Mouse (Mus musculus) forebrain, embryonic 10.5 days (tissue): ENCODE data around the gene Cdc14a. TPM values are rescaled to one million over a fixed set of nuclear protein-coding genes. Genes with fewer than 3 reads are reported as not detected.

ENCODE experiments used
- DNase-seq: peaks from one replicate; pipeline ENCODE4 v3.0.0-alpha.2; 2017; ENCODE audit warnings: low spot score; ENCODE audit errors: extremely low spot score
- H3K27ac ChIP-seq: fragments of 300-500 bp; sonication (generic); 2 replicates; pipeline ENCODE4 v1.5.1; 2016; ENCODE audit warnings: mild to moderate bottlenecking
- H3K27me3 ChIP-seq: fragments of 300-500 bp; sonication (generic); 2 replicates; pipeline ENCODE4 v1.6.1; 2016; ENCODE audit warnings: mild to moderate bottlenecking; ENCODE audit not compliant: poor library complexity, severe bottlenecking
- H3K36me3 ChIP-seq: fragments of 300-500 bp; sonication (generic); replicated peaks from 2 replicates; pipeline ENCODE4 v1.6.1; 2016; ENCODE audit warnings: mild to moderate bottlenecking, moderate library complexity
- H3K4me1 ChIP-seq: fragments of 300-500 bp; sonication (generic); 2 replicates; pipeline ENCODE4 v1.6.1; 2016
- H3K4me3 ChIP-seq: fragments of 300-500 bp; sonication (generic); 2 replicates; pipeline ENCODE4 v1.5.1; 2016; ENCODE audit warnings: mild to moderate bottlenecking, moderate library complexity
- H3K9me3 ChIP-seq: fragments of 300-500 bp; sonication (generic); 2 replicates; pipeline ENCODE4 v1.6.1; 2016; ENCODE audit warnings: mild to moderate bottlenecking, moderate library complexity
- WGBS: fragments of 180-500 bp; shearing (Covaris S2); methylation state at CpG from one replicate; pipeline ENCODE4 v1.1.7; 2016; 5-methylcytosine and 5-hydroxymethylcytosine counted together
- polyA plus RNA-seq: library from polyadenylated mRNA; unstranded; fragments of >200 nt; fragmentation: Nextera tagmentation; extraction: Ambion mirVana; gene quantifications from 2 replicates; pipeline ENCODE4 v1.2.1, GENCODE M21; 2016

Gene Cdc14a
- polyA plus RNA-seq, 1 experiment from 2014 or later = 19.7 TPM

DNA sequence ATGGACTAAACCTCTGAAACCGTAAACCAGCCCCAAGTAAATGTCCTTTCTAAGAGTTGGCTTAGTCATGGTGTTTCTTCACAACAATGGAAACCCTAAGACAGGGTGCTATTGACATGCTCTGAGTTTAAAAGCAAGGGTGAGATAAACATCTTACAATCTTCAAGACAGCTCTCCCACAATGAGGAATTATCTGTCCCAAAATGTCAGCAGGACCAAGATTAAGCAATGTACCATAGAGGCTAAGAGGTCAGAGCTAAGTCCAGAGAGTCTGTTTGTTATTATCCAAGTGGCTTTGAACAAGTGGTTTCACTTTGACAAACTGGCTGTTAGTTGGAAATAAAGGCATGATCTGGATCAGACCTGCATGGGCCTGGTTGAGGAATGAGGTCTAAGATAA is 159.9 kb downstream of the Cdc14a start:
- no peaks in the 10 kb centered on the region for H3K27me3 ChIP-seq
- H3K4me1 ChIP-seq = no peaks in the 10 kb centered on the region
- DNase-seq = no peak
- WGBS = 97% methylated on average over 1 of the region's 1 CpGs
- no peak overlapping the region for H3K27ac ChIP-seq
- H3K4me3 ChIP-seq = no peak overlapping the region
- H3K36me3 ChIP-seq = no peaks in the 10 kb centered on the region
- H3K9me3 ChIP-seq = no peaks in the 10 kb centered on the region

DNA sequence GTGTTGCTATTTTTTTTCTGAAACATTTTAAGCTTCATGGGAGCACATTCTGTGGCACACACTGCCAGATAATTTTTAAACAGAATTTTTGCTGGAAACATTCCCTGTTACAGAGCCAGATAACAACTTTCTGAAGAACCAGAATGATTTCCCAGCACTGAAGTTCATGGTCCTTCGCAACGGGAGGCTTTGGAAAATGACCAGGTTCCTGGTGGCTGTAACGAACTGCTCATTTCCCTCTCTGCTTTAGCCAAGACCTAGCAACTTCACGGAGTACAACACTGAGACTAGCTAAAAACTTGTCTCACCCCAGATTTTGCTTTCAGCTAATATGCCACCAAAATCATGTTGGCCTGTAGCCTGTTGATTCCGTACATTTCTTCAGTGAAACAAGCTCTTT is 160.8 kb downstream of the Cdc14a start:
- WGBS = 93% methylated on average over 5 of the region's 5 CpGs
- no peaks in the 10 kb centered on the region for H3K27me3 ChIP-seq
- no peaks in the 10 kb centered on the region for H3K4me1 ChIP-seq
- no peaks in the 10 kb centered on the region for H3K9me3 ChIP-seq
- no peak for DNase-seq
- H3K36me3 ChIP-seq = no peaks in the 10 kb centered on the region
- H3K27ac ChIP-seq = no peak overlapping the region
- H3K4me3 ChIP-seq = no peak overlapping the region

DNA sequence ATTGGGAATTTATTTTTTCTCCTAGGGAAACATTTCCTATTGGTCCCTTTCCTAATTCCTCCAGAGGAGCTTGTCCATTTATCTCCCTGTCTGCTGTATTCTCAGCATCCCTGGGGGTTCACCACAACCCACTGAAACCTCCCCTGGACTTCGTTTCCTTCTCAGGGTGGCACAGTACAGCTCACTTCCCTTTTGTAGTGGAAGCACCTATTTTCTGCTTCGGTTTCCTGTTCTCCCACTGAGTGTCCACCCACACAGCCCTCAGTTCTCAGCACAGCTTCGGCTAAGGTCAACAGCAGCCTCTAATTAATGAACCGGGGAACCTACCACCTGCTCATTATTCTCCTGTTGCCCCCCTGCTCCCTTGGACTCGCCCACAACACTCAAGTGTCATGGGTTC is 167.7 kb downstream of the Cdc14a start:
- peaks cover 47% of the 10 kb centered on the region for H3K27me3 ChIP-seq

DNA sequence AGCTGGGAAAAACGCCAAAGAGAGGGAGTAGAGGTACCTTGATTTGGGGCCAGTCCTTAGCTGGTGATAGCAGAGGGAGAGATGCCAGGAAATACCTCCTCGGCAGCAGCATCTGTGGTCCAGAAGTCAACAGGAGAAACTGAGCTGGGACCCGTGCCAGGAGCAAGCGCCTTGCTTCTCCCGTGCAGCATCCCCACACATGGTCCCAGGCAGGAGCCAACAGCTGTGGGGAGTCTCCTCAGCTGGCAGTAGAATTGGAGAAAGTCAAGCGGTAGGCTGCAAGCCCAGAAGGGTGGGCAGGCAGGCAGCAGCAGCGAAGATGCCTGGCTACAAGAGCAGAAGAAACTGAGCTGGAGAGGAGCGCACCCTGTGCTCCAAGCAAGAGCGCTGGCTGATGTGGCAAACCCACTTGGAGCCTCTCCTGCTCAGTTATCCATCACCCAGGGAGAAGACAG is 170.7 kb downstream of the Cdc14a start, which contains the start of gene Gpr88:
Gene Gpr88, minus strand, starts transcription at position 427 of the 455 bp plus-strand sequence.
- 5% methylated on average over 9 of the region's 9 CpGs for WGBS

More for the DNA sequence above, 167.7 kb downstream of the Cdc14a start:
- Histone ChIP-seq H3K9me3 (no peaks in the 10 kb centered on the region), H3K36me3 (no peaks in the 10 kb centered on the region), H3K4me3 (no peak overlapping the region), H3K27ac (no peak overlapping the region), H3K4me1 (peaks cover 26% of the 10 kb centered on the region)
- WGBS = 66% methylated on average over 5 of the region's 5 CpGs
- DNase-seq = no peak

DNA sequence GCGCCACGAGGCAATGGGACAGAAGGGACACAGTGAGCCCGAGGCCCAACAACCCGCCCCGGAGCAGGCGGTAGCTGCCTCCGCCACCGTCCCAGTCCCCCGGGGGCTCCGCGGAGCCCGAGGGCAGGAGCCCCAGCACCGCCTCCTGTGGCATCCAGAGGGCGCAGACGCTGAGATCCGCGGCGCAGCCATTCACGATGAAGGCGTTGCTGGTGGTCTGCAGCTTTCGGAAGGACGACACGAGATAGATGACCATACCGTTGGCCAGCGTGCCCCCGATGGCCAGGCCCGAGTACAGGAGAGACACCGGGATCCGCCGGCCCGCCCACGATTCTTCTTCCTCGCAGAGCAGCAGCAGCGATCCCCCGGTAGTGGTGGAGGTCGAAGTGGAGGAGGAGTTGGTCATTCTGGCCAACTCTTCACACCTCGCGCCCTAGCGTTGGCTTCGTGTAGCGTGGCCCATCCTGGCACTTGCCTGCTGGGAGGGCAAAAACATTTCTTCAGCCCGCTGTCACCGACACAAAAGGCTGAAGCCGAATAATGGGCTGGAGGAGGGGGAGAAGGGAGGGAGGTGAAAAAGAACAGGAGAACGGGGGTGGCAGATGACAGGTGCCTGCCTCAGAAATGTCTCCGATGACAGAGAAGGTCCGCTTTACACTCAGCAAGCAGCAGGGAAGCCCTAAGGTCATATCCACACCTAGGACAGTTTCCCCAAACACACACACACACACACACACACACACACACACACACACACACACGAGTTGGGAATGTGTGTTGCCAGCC is 171.4 kb downstream of the Cdc14a start:
- 2% methylated on average over 48 of the region's 48 CpGs for WGBS
- no peaks in the 10 kb centered on the region for H3K36me3 ChIP-seq
- peaks cover 83% of the 10 kb centered on the region for H3K27me3 ChIP-seq
- peak overlapping the region; percentile 65 for H3K4me3 ChIP-seq
- H3K27ac ChIP-seq = peak overlapping the region; percentile 69; the same call in 1 of the 2 replicates
- H3K9me3 ChIP-seq = no peaks in the 10 kb centered on the region
- DNase-seq = peak; percentile 53
- H3K4me1 ChIP-seq = peaks cover 26% of the 10 kb centered on the region

More for the DNA sequence above, 170.7 kb downstream of the Cdc14a start, which contains the start of gene Gpr88:
- Histone ChIP-seq H3K36me3 (no peaks in the 10 kb centered on the region), H3K4me3 (peak within 1 kb of the TSS; percentile 65), H3K4me1 (peaks cover 26% of the 10 kb centered on the region), H3K9me3 (no peaks in the 10 kb centered on the region), H3K27ac (peak within 1 kb of the TSS; percentile 69; the same call in 1 of the 2 replicates), H3K27me3 (peaks cover 77% of the 10 kb centered on the region)
- DNase-seq = peak; percentile 39

DNA sequence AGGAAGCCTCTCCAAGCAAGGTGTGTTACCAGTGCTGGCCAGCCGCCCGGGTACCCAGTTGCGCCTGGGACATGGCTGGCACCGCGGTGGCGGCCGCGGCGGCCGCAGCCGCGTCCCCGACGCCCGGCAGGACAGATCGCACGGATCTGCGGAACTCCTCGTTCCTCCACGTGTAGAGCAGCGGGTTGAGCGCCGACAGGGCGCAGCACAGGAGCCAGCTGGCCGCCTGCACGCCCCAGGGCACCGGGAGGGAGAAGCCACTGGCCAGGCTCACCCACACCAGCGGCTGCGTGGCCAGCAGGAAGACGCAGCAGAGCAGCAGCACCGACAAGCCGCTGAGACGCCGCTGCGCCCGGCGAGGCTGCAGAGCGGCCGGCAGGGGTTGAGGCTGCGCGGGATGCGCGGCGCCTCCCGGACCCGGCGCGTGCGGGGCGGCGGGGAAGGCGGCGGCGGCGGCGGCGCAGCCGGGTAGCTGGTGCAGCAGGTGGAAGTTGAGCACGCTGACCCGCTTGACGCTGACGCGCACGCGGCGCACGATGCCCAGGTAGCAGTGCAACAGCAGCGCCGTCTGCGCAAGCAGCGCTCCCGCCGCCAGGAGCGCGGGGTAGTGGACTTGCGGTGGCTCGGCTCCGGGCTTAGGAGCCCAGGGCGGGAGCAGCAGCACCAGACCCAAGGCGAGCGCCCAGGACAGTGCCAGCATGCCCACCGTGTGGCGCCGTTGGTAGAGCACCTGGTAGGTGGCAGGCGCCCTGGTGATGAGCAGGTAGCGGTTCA is 172.2 kb downstream of the Cdc14a start:
- peak overlapping the region; percentile 69 for H3K27ac ChIP-seq

DNA sequence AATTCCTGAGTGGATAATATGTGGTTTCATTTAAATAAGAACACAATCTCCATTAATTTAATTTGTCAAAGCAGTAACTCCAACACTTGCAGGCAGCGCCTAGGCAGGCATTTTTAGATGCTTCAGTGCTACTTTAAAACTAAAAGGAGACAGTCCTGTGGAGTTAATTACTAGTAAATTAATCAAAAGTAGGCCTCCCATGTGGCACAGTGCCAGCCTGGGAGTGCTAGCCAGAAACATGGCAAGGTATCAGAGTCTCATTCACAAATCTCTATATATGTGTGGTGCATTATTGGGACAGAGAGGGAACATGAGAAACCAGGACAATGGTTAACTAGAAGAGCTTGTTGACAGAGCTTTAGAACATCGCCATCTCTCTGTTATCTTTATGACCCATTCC is 174.8 kb downstream of the Cdc14a start:
- DNase-seq = no peak
- peaks cover 67% of the 10 kb centered on the region for H3K27me3 ChIP-seq
- 87% methylated on average over 2 of the region's 2 CpGs for WGBS
- no peak overlapping the region for H3K4me3 ChIP-seq
- H3K27ac ChIP-seq = no peak overlapping the region
- peaks cover 24% of the 10 kb centered on the region for H3K4me1 ChIP-seq
- H3K9me3 ChIP-seq = no peaks in the 10 kb centered on the region
- H3K36me3 ChIP-seq = no peaks in the 10 kb centered on the region

More for the DNA sequence above, 172.2 kb downstream of the Cdc14a start:
- peaks cover 84% of the 10 kb centered on the region for H3K27me3 ChIP-seq
- no peaks in the 10 kb centered on the region for H3K36me3 ChIP-seq
- H3K4me1 ChIP-seq = peaks cover 26% of the 10 kb centered on the region
- WGBS = under 1% methylated on average over 86 of the region's 86 CpGs
- DNase-seq = peak; percentile 50
- H3K9me3 ChIP-seq = no peaks in the 10 kb centered on the region
- peak overlapping the region; percentile 65 for H3K4me3 ChIP-seq

DNA sequence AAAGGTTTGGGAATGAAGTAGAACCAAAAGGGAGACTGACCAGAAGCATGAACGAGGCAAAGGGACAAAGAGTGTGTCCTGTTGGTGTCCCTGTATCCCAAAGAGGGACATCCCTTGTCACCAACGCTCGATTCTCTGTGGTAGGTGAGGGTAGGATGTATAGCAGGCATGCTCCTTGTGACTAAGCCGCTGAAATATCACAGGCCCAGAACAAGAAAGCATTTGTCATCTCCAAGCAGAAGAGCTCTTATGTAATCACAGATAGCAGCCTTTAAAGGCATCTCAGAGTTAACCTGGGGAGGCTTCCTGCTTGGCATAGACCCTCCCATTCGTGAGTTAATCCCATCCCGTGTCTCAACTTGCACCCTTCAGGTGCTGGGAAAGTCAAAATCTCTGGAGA is 179.4 kb downstream of the Cdc14a start:
- Histone ChIP-seq H3K27ac (no peak overlapping the region), H3K4me3 (no peak overlapping the region), H3K36me3 (no peaks in the 10 kb centered on the region), H3K9me3 (no peaks in the 10 kb centered on the region), H3K4me1 (no peaks in the 10 kb centered on the region), H3K27me3 (peaks cover 21% of the 10 kb centered on the region)
- DNase-seq = no peak
- WGBS = 70% methylated on average over 6 of the region's 6 CpGs

DNA sequence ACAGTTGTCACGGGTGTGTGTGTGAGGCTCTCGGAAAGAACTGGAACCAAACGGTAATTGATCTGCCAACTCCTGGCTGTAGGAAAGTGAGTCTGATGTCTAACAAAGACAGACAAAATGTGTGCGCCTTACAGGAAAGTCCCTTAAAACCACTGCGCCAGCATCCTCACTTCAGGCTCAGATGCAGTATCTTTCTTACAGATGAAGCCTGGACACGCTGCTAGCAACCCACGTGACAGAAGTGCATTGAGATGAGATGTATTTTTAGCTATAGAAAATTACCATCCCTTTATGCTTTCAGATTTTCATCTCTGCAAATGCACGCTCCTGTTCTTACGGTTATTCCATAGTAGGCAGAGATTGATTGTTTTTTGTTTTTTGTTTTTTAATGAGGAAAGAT is 181.1 kb downstream of the Cdc14a start:
- Histone ChIP-seq H3K9me3 (no peaks in the 10 kb centered on the region), H3K4me1 (no peaks in the 10 kb centered on the region), H3K4me3 (no peak overlapping the region), H3K36me3 (no peaks in the 10 kb centered on the region), H3K27ac (no peak overlapping the region), H3K27me3 (peaks cover 3% of the 10 kb centered on the region)
- no peak for DNase-seq
- 84% methylated on average over 9 of the region's 9 CpGs for WGBS

DNA sequence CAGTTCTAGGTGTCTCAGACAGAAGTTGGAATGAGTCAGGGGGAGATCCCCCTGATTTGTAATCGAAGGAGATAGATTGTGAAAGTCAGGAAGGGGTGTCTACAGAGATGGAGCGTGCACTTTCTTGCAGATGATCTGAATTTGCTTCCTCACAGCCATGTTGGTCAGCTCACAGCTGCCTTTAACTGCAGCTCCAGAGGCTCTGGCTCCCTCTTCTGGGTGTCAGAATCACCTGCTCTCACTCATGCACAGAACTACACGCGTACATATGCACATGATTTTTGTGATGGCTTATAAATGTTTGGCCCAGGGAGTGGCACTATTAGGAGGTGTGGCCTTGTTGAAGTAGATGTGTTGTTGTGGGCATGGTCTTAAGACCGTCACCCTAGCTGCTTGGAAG is 186.3 kb downstream of the Cdc14a start:
- Histone ChIP-seq H3K9me3 (no peaks in the 10 kb centered on the region), H3K36me3 (no peaks in the 10 kb centered on the region), H3K4me1 (no peaks in the 10 kb centered on the region), H3K27ac (no peak overlapping the region), H3K27me3 (no peaks in the 10 kb centered on the region), H3K4me3 (no peak overlapping the region)
- WGBS = 89% methylated on average over 5 of the region's 5 CpGs
- no peak for DNase-seq

DNA sequence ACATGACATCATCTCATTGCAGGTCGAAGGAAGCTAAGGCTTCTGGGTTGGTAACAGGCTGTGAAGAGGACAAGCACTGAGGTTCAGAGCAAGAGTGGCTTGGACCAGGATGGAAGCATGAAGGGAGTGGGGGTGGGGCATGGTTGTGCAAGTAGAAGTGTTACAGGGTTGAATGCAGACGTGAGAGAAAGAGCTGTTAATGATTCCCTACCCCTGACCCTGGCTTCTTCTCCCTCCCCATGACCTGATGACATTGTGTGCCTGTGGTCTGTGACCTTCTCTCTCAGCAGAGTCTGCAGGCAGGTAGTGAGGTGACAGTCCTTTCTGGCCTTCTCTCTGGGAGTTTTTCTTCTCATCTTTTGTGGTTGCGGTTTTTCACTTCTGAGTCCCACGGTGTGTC is 187.0 kb downstream of the Cdc14a start:
- Histone ChIP-seq H3K4me1 (no peaks in the 10 kb centered on the region), H3K27me3 (no peaks in the 10 kb centered on the region), H3K27ac (no peak overlapping the region), H3K36me3 (no peaks in the 10 kb centered on the region), H3K9me3 (no peaks in the 10 kb centered on the region), H3K4me3 (no peak overlapping the region)
- DNase-seq = no peak
- 87% methylated on average over 4 of the region's 4 CpGs for WGBS

DNA sequence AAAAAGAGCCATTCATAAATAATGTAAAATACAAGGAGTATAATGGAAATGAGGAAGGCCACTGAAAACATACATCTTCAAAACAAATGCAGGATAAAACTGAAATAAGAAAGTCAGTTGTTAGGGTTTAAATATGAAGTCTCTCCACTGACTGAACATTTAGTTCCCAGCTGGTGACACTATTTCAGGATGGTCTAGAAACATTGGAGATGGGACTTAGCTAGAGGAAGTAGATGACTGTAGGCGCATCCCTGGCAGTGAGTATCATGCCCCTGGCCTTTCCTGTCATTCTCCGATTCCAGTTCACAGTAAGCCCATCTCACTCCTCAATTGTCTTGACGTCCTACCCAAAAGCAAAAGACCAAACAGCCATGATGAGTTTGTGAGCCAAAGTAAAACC is 190.3 kb downstream of the Cdc14a start:
- no peaks in the 10 kb centered on the region for H3K27me3 ChIP-seq
- DNase-seq = no peak
- WGBS = 86% methylated on average over 3 of the region's 3 CpGs

DNA sequence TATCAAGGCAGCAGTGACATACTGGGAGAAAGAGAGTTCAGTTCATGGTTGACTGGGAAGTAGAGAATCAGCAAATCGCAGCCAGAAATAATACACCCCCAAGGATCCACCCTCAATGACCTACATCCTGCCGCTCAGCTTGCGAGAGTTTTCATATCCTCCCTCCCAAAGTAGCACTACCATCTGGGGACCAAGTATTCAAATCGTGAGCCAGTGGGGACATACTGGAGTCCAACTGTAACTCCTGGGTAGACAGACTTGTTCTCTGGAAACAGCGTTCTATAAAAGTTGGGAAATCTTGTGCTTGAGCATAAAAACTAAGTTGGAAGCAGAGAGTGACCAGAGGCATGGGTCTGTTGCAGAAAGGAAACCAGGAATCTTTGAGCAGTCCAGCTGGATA is 191.1 kb downstream of the Cdc14a start:
- Histone ChIP-seq H3K27ac (no peak overlapping the region), H3K4me1 (peaks cover 11% of the 10 kb centered on the region), H3K27me3 (no peaks in the 10 kb centered on the region), H3K9me3 (no peaks in the 10 kb centered on the region), H3K36me3 (no peaks in the 10 kb centered on the region), H3K4me3 (no peak overlapping the region)
- WGBS = 92% methylated on average over 5 of the region's 5 CpGs
- DNase-seq = no peak

More for the DNA sequence above, 190.3 kb downstream of the Cdc14a start:
- Histone ChIP-seq H3K4me3 (no peak overlapping the region), H3K36me3 (no peaks in the 10 kb centered on the region), H3K9me3 (no peaks in the 10 kb centered on the region), H3K4me1 (peaks cover 8% of the 10 kb centered on the region), H3K27ac (no peak overlapping the region)
